Mouse (Mus musculus) kidney, adult 2 months (tissue): Measurements from ENCODE around the gene Nova2.

Source experiments
- CTCF ChIP-seq: fragments of 200-500 bp; conservative IDR thresholded peaks from 2 replicates; pipeline ENCODE4 v1.5.1; 2011; ENCODE audit warnings: low read depth, mild to moderate bottlenecking, control low read depth, low read length, moderate library complexity, mixed read lengths; ENCODE audit not compliant: insufficient read depth, insufficient read length
- POLR2A ChIP-seq: fragments of 200-500 bp; IDR thresholded peaks from one replicate; pipeline ENCODE4 v1.6.1; 2011; ENCODE audit warnings: low read depth, low read length, control low read depth

DNA sequence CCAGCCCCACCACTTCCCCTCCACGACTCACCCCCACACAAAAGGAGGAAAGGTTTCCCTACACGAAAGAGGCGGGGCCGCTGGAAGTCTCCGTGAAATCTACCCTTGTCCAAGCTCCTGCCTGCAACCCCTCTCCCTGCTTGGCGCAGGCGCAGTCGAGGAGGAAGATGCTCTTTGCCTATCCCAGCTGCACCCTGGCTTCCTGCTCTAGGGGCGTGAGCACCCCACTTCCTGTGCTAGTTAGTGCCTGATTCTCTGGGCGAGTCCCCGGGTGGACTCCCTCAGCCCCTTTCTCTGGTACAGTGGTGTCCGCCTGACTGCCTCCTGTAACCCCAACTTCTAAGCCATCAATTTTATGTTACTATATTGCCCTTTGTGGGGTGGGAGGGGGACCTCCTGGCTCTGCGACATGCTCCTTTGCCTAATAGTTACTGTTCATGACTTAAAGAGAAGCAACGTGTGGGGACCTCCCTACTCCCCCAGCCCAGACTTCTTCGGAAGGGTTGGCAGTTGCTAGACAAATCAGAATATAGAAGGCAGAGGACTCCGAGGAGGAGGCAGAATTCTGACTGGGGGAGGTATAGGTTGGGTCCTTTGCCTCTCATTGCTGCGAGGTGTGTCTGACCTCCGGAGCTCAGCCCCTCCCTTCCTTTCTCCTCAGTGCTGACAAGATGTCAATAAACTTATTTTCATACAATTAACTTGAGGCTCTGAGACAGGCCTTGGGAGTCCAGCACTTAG, 75.5 kb downstream of the Nova2 start:
- TF ChIP-seq CTCF (no peak), POLR2A (no peak)
